13 mouse cellular contexts compared by ENCODE assay signal in genomic region chr11:11960227-11960626, GRCm38 (mm10).
DNase-seq lines count a peak whose midpoint lies in the region; ATAC-seq lines count a peak whose summit lies in the region.
"Had no signal": no experiment of that assay in that cellular context is flagged by ENCODE, and none has a peak within 500 bp of the region (broad histone marks: within the 10 kb centered on the region; RNA-seq: fewer than 3 reads in every experiment).

No protein-coding gene starts in this region.

- no peak for DNase-seq in heart, postnatal 4 days
- DNase-seq in right cerebral cortex, postnatal 25 days: no peak
- no peak for DNase-seq in left cerebral cortex, postnatal 25 days (ENCODE audit: low spot score in 2 of 2)
- DNase-seq: adrenal gland, adult 8-10 months; cerebellum, postnatal 25 days; kidney, postnatal 4 days; right cerebral cortex, postnatal 4 days had no signal

- no peak overlapping the region for H3K4me3 ChIP-seq in heart, embryonic 15.5 days
- H3K4me3 ChIP-seq in midbrain, embryonic 16.5 days (ENCODE audit: low read depth, low read length): no peak overlapping the region
- no peak overlapping the region for H3K4me3 ChIP-seq in midbrain, embryonic 15.5 days
- no peak overlapping the region for H3K4me3 ChIP-seq in intestine, embryonic 16.5 days (ENCODE audit: low read length)
- H3K4me3 ChIP-seq: left cerebral cortex, adult 2 months had no signal

- no peak overlapping the region for H3K9ac ChIP-seq in heart, embryonic 15.5 days
- H3K9ac ChIP-seq in midbrain, embryonic 16.5 days (ENCODE audit: low read depth, low read length): no peak overlapping the region
- H3K9ac ChIP-seq in midbrain, embryonic 15.5 days: no peak overlapping the region
- H3K9ac ChIP-seq in intestine, embryonic 16.5 days (ENCODE audit: low read depth, low read length): no peak overlapping the region

- no peak for ATAC-seq in heart, embryonic 15.5 days (replicated peaks; ENCODE audit: insufficient number of reproducible peaks, insufficient read depth, low FRiP score, low read depth)
- 0 out of 2 replicates have a peak, but pooled peaks have one; percentile 29 for ATAC-seq in midbrain, embryonic 16.5 days
- ATAC-seq in midbrain, embryonic 15.5 days (replicated peaks): no peak
- ATAC-seq in intestine, embryonic 16.5 days: no peak
- no peak for ATAC-seq in granulocyte monocyte progenitor cell, adult 5-6 weeks (replicated peaks; ENCODE audit: poor library complexity, severe bottlenecking)

- intact Hi-C loops in left cerebral cortex, postnatal 25 days (cut with DNase I): no loop called here

- no peaks in the 10 kb centered on the region for H3K36me3 ChIP-seq in heart, embryonic 15.5 days
- H3K36me3 ChIP-seq in midbrain, embryonic 16.5 days (ENCODE audit: control insufficient read depth, insufficient read depth, low read length): no peaks in the 10 kb centered on the region
- H3K36me3 ChIP-seq in midbrain, embryonic 15.5 days (replicated peaks): no peaks in the 10 kb centered on the region
- H3K36me3 ChIP-seq in intestine, embryonic 16.5 days (ENCODE audit: control insufficient read depth, insufficient read depth, low read length): no peaks in the 10 kb centered on the region

- no peak overlapping the region for H3K4me2 ChIP-seq in heart, embryonic 15.5 days
- no peak overlapping the region for H3K4me2 ChIP-seq in midbrain, embryonic 16.5 days (ENCODE audit: low read length)
- H3K4me2 ChIP-seq in midbrain, embryonic 15.5 days: no peak overlapping the region
- H3K4me2 ChIP-seq in intestine, embryonic 16.5 days (ENCODE audit: low read depth, low read length): no peak overlapping the region

- peaks cover 77% of the 10 kb centered on the region for H3K4me1 ChIP-seq in heart, embryonic 15.5 days (replicated peaks)
- peaks cover 20% of the 10 kb centered on the region for H3K4me1 ChIP-seq in midbrain, embryonic 16.5 days (ENCODE audit: control insufficient read depth, insufficient read depth, low read length)
- peaks cover 14% of the 10 kb centered on the region for H3K4me1 ChIP-seq in midbrain, embryonic 15.5 days
- peaks cover 17% of the 10 kb centered on the region for H3K4me1 ChIP-seq in intestine, embryonic 16.5 days (ENCODE audit: control insufficient read depth, insufficient read depth, low read length)

- H3K27me3 ChIP-seq in heart, embryonic 15.5 days: no peaks in the 10 kb centered on the region
- H3K27me3 ChIP-seq in midbrain, embryonic 16.5 days (ENCODE audit: control insufficient read depth, insufficient read depth, low read depth, low read length): no peaks in the 10 kb centered on the region
- H3K27me3 ChIP-seq in midbrain, embryonic 15.5 days (replicated peaks): no peaks in the 10 kb centered on the region
- no peaks in the 10 kb centered on the region for H3K27me3 ChIP-seq in intestine, embryonic 16.5 days (replicated peaks; ENCODE audit: control insufficient read depth, insufficient read depth, low read length)

- peak overlapping the region; percentile 97 for H3K27ac ChIP-seq in heart, embryonic 15.5 days
- peak overlapping the region; percentile 28; the same call in 1 of the 2 replicates for H3K27ac ChIP-seq in midbrain, embryonic 16.5 days (ENCODE audit: low read length)
- no peak overlapping the region for H3K27ac ChIP-seq in midbrain, embryonic 15.5 days
- H3K27ac ChIP-seq in intestine, embryonic 16.5 days (ENCODE audit: low read length): peak overlapping the region; percentile 44; the same call in 1 of the 2 replicates
- H3K27ac ChIP-seq: left cerebral cortex, adult 2 months had no signal

- 79% methylated on average over 2 of the region's 2 CpGs for WGBS in heart, embryonic 15.5 days
- WGBS in midbrain, embryonic 16.5 days: 58% methylated on average over 2 of the region's 2 CpGs
- 61% methylated on average over 2 of the region's 2 CpGs for WGBS in midbrain, embryonic 15.5 days
- WGBS in intestine, embryonic 16.5 days: 72% methylated on average over 2 of the region's 2 CpGs

- no peaks in the 10 kb centered on the region for H3K9me3 ChIP-seq in heart, embryonic 15.5 days (replicated peaks)
- H3K9me3 ChIP-seq in midbrain, embryonic 16.5 days (replicated peaks; ENCODE audit: control insufficient read depth, low read length, poor library complexity, severe bottlenecking): no peaks in the 10 kb centered on the region
- no peaks in the 10 kb centered on the region for H3K9me3 ChIP-seq in midbrain, embryonic 15.5 days
- H3K9me3 ChIP-seq in intestine, embryonic 16.5 days (ENCODE audit: control insufficient read depth, low read length): no peaks in the 10 kb centered on the region
